Mouse (Mus musculus) stomach, postnatal 0 days (tissue): ENCODE measurements at regions not wholly inside any gene's neighbourhood (a gene's known extent, or its start where the extent isn't known, plus 50 kb on each side); places are given as distances from the start of the nearest gene placed in this dataset.

Source experiments
- CTCF ChIP-seq: IDR thresholded peaks from 2 replicates; pipeline ENCODE4 v1.5.1; 2016; ENCODE audit warnings: antibody characterized with exemption, low read depth, mild to moderate bottlenecking, moderate library complexity
- EP300 ChIP-seq: optimal IDR thresholded peaks from 2 replicates; pipeline ENCODE3; 2016; ENCODE audit warnings: antibody characterized with exemption

GRCm38 (mm10) chr15:57162401-57163343, 314.8 kb downstream of the Slc22a22 start:
- TF ChIP-seq EP300 (no peak), CTCF (no peak)
